Mouse (Mus musculus) forebrain, embryonic 14.5 days (tissue): ENCODE measurements at regions not wholly inside any gene's neighbourhood (a gene's known extent, or its start where the extent isn't known, plus 50 kb on each side); places are given as distances from the start of the nearest gene placed in this dataset.

ENCODE experiments used
- ATAC-seq: fragments of 200-750 bp; cut with Nextera tagmentation; 2 replicates; pipeline ENCODE4 v1.8.0; 2017; ENCODE audit warnings: mild to moderate bottlenecking, moderate library complexity
- DNase-seq: peaks from one replicate; pipeline ENCODE4 v3.0.0-alpha.2; 2015; ENCODE audit warnings: low spot score
- H3K27ac ChIP-seq: fragments of 300-500 bp; sonication (generic); 2 replicates; pipeline ENCODE4 v1.5.1; 2014; ENCODE audit warnings: low read depth, mild to moderate bottlenecking, control low read depth, low read length, moderate library complexity
- H3K27me3 ChIP-seq: fragments of 300-500 bp; sonication (generic); replicated peaks from 2 replicates; pipeline ENCODE4 v1.6.1; 2014; ENCODE audit warnings: low read length, control low read depth, mixed read lengths; ENCODE audit not compliant: control insufficient read depth, insufficient read depth
- H3K36me3 ChIP-seq: fragments of 300-500 bp; sonication (generic); 2 replicates; pipeline ENCODE4 v1.6.1; 2014; ENCODE audit warnings: low read length, control low read depth; ENCODE audit not compliant: control insufficient read depth, insufficient read depth
- H3K4me1 ChIP-seq: fragments of 300-500 bp; sonication (generic); 2 replicates; pipeline ENCODE4 v1.6.1; 2014; ENCODE audit warnings: antibody characterized with exemption, low read length, control low read depth; ENCODE audit not compliant: control insufficient read depth, insufficient read depth
- H3K4me2 ChIP-seq: fragments of 300-500 bp; sonication (generic); 2 replicates; pipeline ENCODE4 v1.6.1; 2014; ENCODE audit warnings: mild to moderate bottlenecking, control low read depth, low read length
- H3K4me3 ChIP-seq: fragments of 300-500 bp; sonication (generic); 2 replicates; pipeline ENCODE4 v1.5.1; 2014; ENCODE audit warnings: low read depth, low read length, control low read depth
- H3K9ac ChIP-seq: fragments of 300-500 bp; sonication (generic); 2 replicates; pipeline ENCODE4 v1.6.1; 2014; ENCODE audit warnings: mild to moderate bottlenecking, low read length, control low read depth, moderate library complexity
- H3K9me3 ChIP-seq: fragments of 300-500 bp; sonication (generic); replicated peaks from 2 replicates; pipeline ENCODE4 v1.6.1; 2016; ENCODE audit warnings: low read length, control low read depth, mixed read lengths; ENCODE audit not compliant: control insufficient read depth
- WGBS: fragments of 180-500 bp; shearing (Covaris S2); extraction: QIAGEN DNeasy Blood & Tissue Kit; methylation state at CpG from one replicate; pipeline ENCODE4 v1.1.7; 2014; 5-methylcytosine and 5-hydroxymethylcytosine counted together

GRCm38 (mm10) chr5:120301672-120302071 is 129.8 kb upstream of the Lhx5 start:
- H3K27me3 ChIP-seq = peaks cover 14% of the 10 kb centered on the region; the same call in 1 of the 2 replicates
- H3K36me3 ChIP-seq = no peaks in the 10 kb centered on the region

GRCm38 (mm10) chr5:120302307-120302706 is 129.2 kb upstream of the Lhx5 start:
- Histone ChIP-seq H3K4me1 (peaks cover 19% of the 10 kb centered on the region), H3K36me3 (no peaks in the 10 kb centered on the region), H3K4me2 (peak overlapping the region; percentile 62), H3K27me3 (peaks cover 14% of the 10 kb centered on the region; the same call in 1 of the 2 replicates), H3K27ac (no peak overlapping the region; the same call in 1 of the 2 replicates), H3K4me3 (peak overlapping the region; percentile 30), H3K9me3 (no peaks in the 10 kb centered on the region), H3K9ac (peak overlapping the region; percentile 67)
- ATAC-seq = peak; percentile 48; the same call in 1 of the 2 replicates
- WGBS = 1% methylated on average over 47 of the region's 47 CpGs
- peak; percentile 66 for DNase-seq

More at GRCm38 (mm10) chr5:120301672-120302071, 129.8 kb upstream of the Lhx5 start:
- ATAC-seq (peak; percentile 32; the same call in 1 of the 2 replicates), DNase-seq (peak; percentile 49)
- peak overlapping the region; percentile 67 for H3K9ac ChIP-seq
- H3K27ac ChIP-seq = no peak overlapping the region; the same call in 1 of the 2 replicates
- H3K9me3 ChIP-seq = no peaks in the 10 kb centered on the region
- peak overlapping the region; percentile 62 for H3K4me2 ChIP-seq
- WGBS = 10% methylated on average over 16 of the region's 16 CpGs
- H3K4me1 ChIP-seq = peaks cover 19% of the 10 kb centered on the region
- no peak overlapping the region for H3K4me3 ChIP-seq

- DNase-seq = peak; percentile 91
- WGBS = 2% methylated on average over 13 of the region's 13 CpGs
- ATAC-seq = peak; percentile 61
These were observed 127.2 kb upstream of the Lhx5 start for GRCm38 (mm10) chr5:120304295-120304701.

GRCm38 (mm10) chr5:120312299-120312698 is 119.2 kb upstream of the Lhx5 start:
- Histone ChIP-seq H3K4me2 (no peak overlapping the region), H3K4me1 (no peaks in the 10 kb centered on the region), H3K27ac (no peak overlapping the region), H3K4me3 (no peak overlapping the region), H3K9me3 (peaks cover 5% of the 10 kb centered on the region), H3K9ac (no peak overlapping the region), H3K27me3 (no peaks in the 10 kb centered on the region), H3K36me3 (no peaks in the 10 kb centered on the region)
- no peak for ATAC-seq
- 92% methylated on average over 6 of the region's 6 CpGs for WGBS
- no peak for DNase-seq

More at GRCm38 (mm10) chr5:120304295-120304701, 127.2 kb upstream of the Lhx5 start:
- Histone ChIP-seq H3K27ac (no peak overlapping the region), H3K9ac (no peak overlapping the region), H3K4me3 (peak overlapping the region; percentile 13; the same call in 1 of the 2 replicates), H3K27me3 (peaks cover 10% of the 10 kb centered on the region; the same call in 1 of the 2 replicates), H3K36me3 (no peaks in the 10 kb centered on the region), H3K4me1 (peaks cover 19% of the 10 kb centered on the region), H3K9me3 (no peaks in the 10 kb centered on the region), H3K4me2 (peak overlapping the region; percentile 39)

- Histone ChIP-seq H3K27ac (no peak overlapping the region), H3K4me3 (no peak overlapping the region), H3K9ac (no peak overlapping the region), H3K27me3 (no peaks in the 10 kb centered on the region), H3K4me1 (no peaks in the 10 kb centered on the region), H3K4me2 (no peak overlapping the region), H3K36me3 (no peaks in the 10 kb centered on the region), H3K9me3 (peaks cover 5% of the 10 kb centered on the region)
- WGBS = 85% methylated on average over 6 of the region's 6 CpGs
- no peak for ATAC-seq
- DNase-seq = no peak
These were observed 117.5 kb upstream of the Lhx5 start for GRCm38 (mm10) chr5:120313984-120314383.

- Histone ChIP-seq H3K4me3 (no peak overlapping the region), H3K27me3 (no peaks in the 10 kb centered on the region), H3K27ac (no peak overlapping the region), H3K9me3 (peaks cover 5% of the 10 kb centered on the region), H3K36me3 (no peaks in the 10 kb centered on the region), H3K9ac (no peak overlapping the region), H3K4me2 (no peak overlapping the region), H3K4me1 (no peaks in the 10 kb centered on the region)
- DNase-seq (no peak), ATAC-seq (no peak)
- 60% methylated on average over 8 of the region's 8 CpGs for WGBS
These were observed 116.4 kb upstream of the Lhx5 start for GRCm38 (mm10) chr5:120315116-120315515.

- H3K27ac ChIP-seq = no peak overlapping the region
- H3K36me3 ChIP-seq = no peaks in the 10 kb centered on the region
- ATAC-seq = no peak
- H3K4me2 ChIP-seq = no peak overlapping the region
- H3K9ac ChIP-seq = no peak overlapping the region
- no peaks in the 10 kb centered on the region for H3K9me3 ChIP-seq
- DNase-seq = no peak
- 67% methylated on average over 1 of the region's 1 CpGs for WGBS
- peaks cover 10% of the 10 kb centered on the region; the same call in 1 of the 2 replicates for H3K4me1 ChIP-seq
- no peak overlapping the region for H3K4me3 ChIP-seq
- H3K27me3 ChIP-seq = no peaks in the 10 kb centered on the region
These were observed 112.5 kb upstream of the Lhx5 start for GRCm38 (mm10) chr5:120318951-120319350.

- H3K36me3 ChIP-seq = no peaks in the 10 kb centered on the region
- peak; percentile 71 for DNase-seq
These were observed 109.3 kb upstream of the Lhx5 start for GRCm38 (mm10) chr5:120322031-120322731.

More at GRCm38 (mm10) chr5:120322031-120322731, 109.3 kb upstream of the Lhx5 start:
- peak overlapping the region; percentile 48 for H3K4me2 ChIP-seq
- H3K4me1 ChIP-seq = peaks cover 10% of the 10 kb centered on the region; the same call in 1 of the 2 replicates
- peak; percentile 64 for ATAC-seq
- peak overlapping the region; percentile 19 for H3K4me3 ChIP-seq
- 2% methylated on average over 29 of the region's 30 CpGs for WGBS
- no peaks in the 10 kb centered on the region for H3K27me3 ChIP-seq
- no peaks in the 10 kb centered on the region for H3K9me3 ChIP-seq
- H3K9ac ChIP-seq = peak overlapping the region; percentile 57
- no peak overlapping the region; the same call in 1 of the 2 replicates for H3K27ac ChIP-seq
